ENCODE assay signal across 30 mouse cellular contexts in genomic region chr17:27728770-27729169, GRCm38 (mm10). TPM values are rescaled to one million over a fixed set of nuclear protein-coding genes. Genes with fewer than 3 reads are reported as not detected.
DNase-seq lines count a peak whose midpoint lies in the region; ATAC-seq and TF ChIP-seq lines count a peak whose summit lies in the region.
"Had no signal": no experiment of that assay in that cellular context is flagged by ENCODE, and none has a peak within 500 bp of the region (broad histone marks: within the 10 kb centered on the region; RNA-seq: fewer than 3 reads in every experiment).

Gene Spdef, minus strand, starts transcription at chr17:27728955.

- H3K27ac ChIP-seq in forebrain, embryonic 10.5 days: 0 out of 2 replicates have a peak within 1 kb of the TSS, but pooled peaks have one; percentile 35
- no peak within 1 kb of the TSS for H3K27ac ChIP-seq in forebrain, embryonic 12.5 days
- no peak within 1 kb of the TSS for H3K27ac ChIP-seq in lung, embryonic 16.5 days (ENCODE audit: low read length)
- H3K27ac ChIP-seq in limb, embryonic 10.5 days: peak within 1 kb of the TSS; percentile 38
- H3K27ac ChIP-seq in stomach, embryonic 16.5 days (ENCODE audit: low read length): peak within 1 kb of the TSS; percentile 43
- H3K27ac ChIP-seq in left cerebral cortex, adult 2 months: no peak within 1 kb of the TSS
- H3K27ac ChIP-seq: embryonic facial prominence, embryonic 12.5 days; hindbrain, embryonic 12.5 days; layer of hippocampus, adult 2 months; limb, embryonic 15.5 days; liver, embryonic 14.5 days; midbrain, embryonic 13.5 days had no signal

- ATAC-seq in forebrain, embryonic 12.5 days (ENCODE audit: low FRiP score): no peak
- ATAC-seq in lung, embryonic 16.5 days (ENCODE audit: low read depth): 0 out of 2 replicates have a peak, but pooled peaks have one; percentile 15
- ATAC-seq in stomach, embryonic 16.5 days (ENCODE audit: insufficient read depth, low FRiP score): 0 out of 2 replicates have a peak, but pooled peaks have one; percentile 18
- ATAC-seq: forebrain, embryonic 16.5 days; midbrain, embryonic 13.5 days had no signal

- H3K9ac ChIP-seq in forebrain, embryonic 12.5 days: no peak within 1 kb of the TSS
- H3K9ac ChIP-seq in lung, embryonic 16.5 days (ENCODE audit: low read length): peak within 1 kb of the TSS; percentile 50; the same call in 1 of the 2 replicates
- H3K9ac ChIP-seq in stomach, embryonic 16.5 days (ENCODE audit: low read length): peak within 1 kb of the TSS; percentile 62
- H3K9ac ChIP-seq: embryonic facial prominence, embryonic 12.5 days; hindbrain, embryonic 12.5 days; limb, embryonic 15.5 days; liver, embryonic 14.5 days; midbrain, embryonic 13.5 days had no signal

- no peaks in the 10 kb centered on the region for H3K36me3 ChIP-seq in forebrain, embryonic 10.5 days (replicated peaks)
- H3K36me3 ChIP-seq in forebrain, embryonic 12.5 days (replicated peaks): no peaks in the 10 kb centered on the region
- no peaks in the 10 kb centered on the region for H3K36me3 ChIP-seq in lung, embryonic 16.5 days (ENCODE audit: control insufficient read depth, insufficient read depth, low read length)
- H3K36me3 ChIP-seq in limb, embryonic 10.5 days: no peaks in the 10 kb centered on the region
- H3K36me3 ChIP-seq in stomach, embryonic 16.5 days (ENCODE audit: control insufficient read depth, insufficient read depth, low read length): no peaks in the 10 kb centered on the region
- H3K36me3 ChIP-seq: embryonic facial prominence, embryonic 12.5 days; hindbrain, embryonic 12.5 days; limb, embryonic 15.5 days; midbrain, embryonic 13.5 days had no signal

- WGBS in forebrain, embryonic 10.5 days: 80% methylated on average over 10 of the region's 10 CpGs
- WGBS in forebrain, embryonic 12.5 days: 78% methylated on average over 10 of the region's 10 CpGs
- WGBS in lung, embryonic 16.5 days: 43% methylated on average over 10 of the region's 10 CpGs
- WGBS in limb, embryonic 10.5 days: 87% methylated on average over 10 of the region's 10 CpGs
- 53% methylated on average over 10 of the region's 10 CpGs for WGBS in stomach, embryonic 16.5 days

- no peak within 1 kb of the TSS for H3K4me2 ChIP-seq in forebrain, embryonic 12.5 days
- H3K4me2 ChIP-seq in lung, embryonic 16.5 days (ENCODE audit: low read depth, low read length): peak within 1 kb of the TSS; percentile 38; the same call in 1 of the 2 replicates
- H3K4me2 ChIP-seq in stomach, embryonic 16.5 days (ENCODE audit: low read depth, low read length): peak within 1 kb of the TSS; percentile 43
- H3K4me2 ChIP-seq: embryonic facial prominence, embryonic 12.5 days; hindbrain, embryonic 12.5 days; limb, embryonic 15.5 days; midbrain, embryonic 13.5 days had no signal

- peaks cover 5% of the 10 kb centered on the region; the same call in 1 of the 2 replicates for H3K9me3 ChIP-seq in forebrain, embryonic 10.5 days
- no peaks in the 10 kb centered on the region for H3K9me3 ChIP-seq in forebrain, embryonic 12.5 days
- no peaks in the 10 kb centered on the region for H3K9me3 ChIP-seq in lung, embryonic 16.5 days (ENCODE audit: control insufficient read depth, low read length)
- no peaks in the 10 kb centered on the region for H3K9me3 ChIP-seq in limb, embryonic 10.5 days (replicated peaks)
- H3K9me3 ChIP-seq in stomach, embryonic 16.5 days (replicated peaks; ENCODE audit: control insufficient read depth, low read length): no peaks in the 10 kb centered on the region
- H3K9me3 ChIP-seq: hindbrain, embryonic 12.5 days; limb, embryonic 15.5 days; midbrain, embryonic 13.5 days had no signal

- DNase-seq in forebrain, embryonic 10.5 days (ENCODE audit: extremely low spot score, low spot score): no peak
- no peak for DNase-seq in lung, adult 18-20 months
- no peak for DNase-seq in limb, embryonic 10.5 days (ENCODE audit: low spot score)
- DNase-seq in gastrocnemius, postnatal 36 days: no peak
- DNase-seq in left cerebral cortex, adult 2 months (ENCODE audit: extremely low spot score in 1 of 2, low spot score in 2 of 2): no peak
- DNase-seq: adrenal gland, postnatal 10 days; cerebellum, adult 18-20 months; gastrocnemius, postnatal 10 days; heart, adult 11 months; kidney, adult 9 months; kidney, postnatal 14 days; layer of hippocampus, postnatal 36 days; retina, postnatal 1 day; right cerebral cortex, postnatal 25 days; thymus, adult 2 months had no signal

- no peak within 1 kb of the TSS for H3K4me3 ChIP-seq in forebrain, embryonic 10.5 days
- H3K4me3 ChIP-seq in forebrain, embryonic 12.5 days (replicated peaks): no peak within 1 kb of the TSS
- peak within 1 kb of the TSS; percentile 21; the same call in 1 of the 2 replicates for H3K4me3 ChIP-seq in lung, embryonic 16.5 days (ENCODE audit: low read length)
- H3K4me3 ChIP-seq in limb, embryonic 10.5 days: 0 out of 2 replicates have a peak within 1 kb of the TSS, but pooled peaks have one; percentile 3
- H3K4me3 ChIP-seq in stomach, embryonic 16.5 days (replicated peaks; ENCODE audit: low read length): peak within 1 kb of the TSS; percentile 41
- H3K4me3 ChIP-seq in left cerebral cortex, adult 2 months: no peak within 1 kb of the TSS
- H3K4me3 ChIP-seq: embryonic facial prominence, embryonic 12.5 days; erythroblast, embryonic 14.5 days; hindbrain, embryonic 12.5 days; layer of hippocampus, adult 2 months; limb, embryonic 15.5 days; midbrain, embryonic 13.5 days had no signal

- no peak for TF ChIP-seq CTCF in left cerebral cortex, adult 2 months (IDR thresholded peaks at IDR 0.05)

- H3K27me3 ChIP-seq in forebrain, embryonic 10.5 days (ENCODE audit: poor library complexity, severe bottlenecking): peaks cover 19% of the 10 kb centered on the region
- H3K27me3 ChIP-seq in forebrain, embryonic 12.5 days: peaks cover 4% of the 10 kb centered on the region; the same call in 1 of the 2 replicates
- no peaks in the 10 kb centered on the region for H3K27me3 ChIP-seq in lung, embryonic 16.5 days (ENCODE audit: control insufficient read depth, insufficient read depth, low read depth, low read length)
- H3K27me3 ChIP-seq in limb, embryonic 10.5 days (ENCODE audit: low read depth, poor library complexity, severe bottlenecking): no peaks in the 10 kb centered on the region
- no peaks in the 10 kb centered on the region for H3K27me3 ChIP-seq in stomach, embryonic 16.5 days (ENCODE audit: control insufficient read depth, insufficient read depth, low read length)
- H3K27me3 ChIP-seq: limb, embryonic 15.5 days had no signal

- intact Hi-C loops in gastrocnemius, postnatal 36 days (cut with DNase I): no loop called here
- intact Hi-C loops in left cerebral cortex, adult 2 months (cut with DNase I): no loop called here

- peaks cover 42% of the 10 kb centered on the region for H3K4me1 ChIP-seq in forebrain, embryonic 10.5 days
- H3K4me1 ChIP-seq in forebrain, embryonic 12.5 days: peaks cover 17% of the 10 kb centered on the region
- H3K4me1 ChIP-seq in lung, embryonic 16.5 days (replicated peaks; ENCODE audit: control insufficient read depth, insufficient read depth, low read length): peaks cover 13% of the 10 kb centered on the region
- peaks cover 38% of the 10 kb centered on the region for H3K4me1 ChIP-seq in limb, embryonic 10.5 days
- peaks cover 20% of the 10 kb centered on the region for H3K4me1 ChIP-seq in stomach, embryonic 16.5 days (ENCODE audit: control insufficient read depth, insufficient read depth, low read length)

RNA-seq across cellular contexts. Expression of gene Spdef, which starts in this region (rescaled TPM):
- polyA plus RNA-seq in forebrain, embryonic 10.5 days (2016; fragmentation: Nextera tagmentation; extraction: Ambion mirVana): 0.31 TPM in 1 of 2 replicates, not detected in the other
- polyA plus RNA-seq in forebrain, embryonic 12.5 days (2016; fragmentation: Nextera tagmentation; extraction: Ambion mirVana): 0.37 TPM in 1 of 2 replicates, not detected in the other
- 2.4 and 2.6 TPM in 2 replicates for polyA plus RNA-seq in lung, embryonic 16.5 days (2015; fragmentation: Nextera tagmentation; extraction: Ambion mirVana)
- 0.26 TPM in 1 of 2 replicates, not detected in the other for polyA plus RNA-seq in limb, embryonic 10.5 days (2016; fragmentation: Nextera tagmentation; extraction: Ambion mirVana)
- polyA plus RNA-seq in stomach, embryonic 16.5 days (2015; fragmentation: Nextera tagmentation; extraction: Ambion mirVana): 22.5 and 28.4 TPM in 2 replicates
- total RNA-seq in gastrocnemius, postnatal 36 days (2021): not detected
- total RNA-seq in left cerebral cortex, adult 2 months (2021): under 1 TPM in 1 of 2 experiments, not detected in 1; 0.48 TPM
- total RNA-seq: adrenal gland, postnatal 10 days; heart, postnatal 25 days; megakaryocyte progenitor cell, adult 5-6 weeks; monocyte, adult 5-6 weeks had no signal
- polyA plus RNA-seq: erythroblast, embryonic 14.5 days; liver, embryonic 14.5 days; neural tube, embryonic 11.5 days had no signal

Comparison
In these comparisons a context has a peak if more than half of its experiments do, and no peak if none do; other contexts are left out.
1. H3K27ac ChIP-seq: peak in forebrain, embryonic 10.5 days (single experiment), limb, embryonic 10.5 days (single experiment) and stomach, embryonic 16.5 days (single experiment); none in forebrain, embryonic 12.5 days (single experiment), lung, embryonic 16.5 days (single experiment) and left cerebral cortex, adult 2 months (single experiment).
2. H3K4me3 ChIP-seq: peak in lung, embryonic 16.5 days (single experiment), limb, embryonic 10.5 days (single experiment) and stomach, embryonic 16.5 days (single experiment); none in forebrain, embryonic 10.5 days (single experiment), forebrain, embryonic 12.5 days (single experiment) and left cerebral cortex, adult 2 months (single experiment).